Mouse (Mus musculus) adrenal gland, adult (tissue): Measurements from ENCODE around the gene Haus4.

Source experiments
- DNase-seq, 2 experiments: peaks; one replicate each; pipeline ENCODE4 v3.0.0; 2022 to 2023; ENCODE audit warnings: low spot score in 1 of 2; ENCODE audit not compliant: inconsistent age in 2 of 2

The Haus4 gene

GRCm38 (mm10) chr14:54553975-54554769, at the start of gene Haus4:
Gene Haus4 (minus strand): TSS chr14:54554616.
- DNase-seq: peak; percentile 91 to 97

GRCm38 (mm10) chr14:54603686-54604085, 49.3 kb upstream of the Haus4 start:
- no peak for DNase-seq

- DNase-seq: peak; percentile 96 to 98
Observed at GRCm38 (mm10) chr14:54603038-54603654, 48.7 kb upstream of the Haus4 start.

- no peak for DNase-seq
Observed at GRCm38 (mm10) chr14:54602613-54603012, 48.2 kb upstream of the Haus4 start.

GRCm38 (mm10) chr14:54601601-54602000, 47.2 kb upstream of the Haus4 start:
- DNase-seq: no peak

GRCm38 (mm10) chr14:54597084-54597483, 42.7 kb upstream of the Haus4 start:
- DNase-seq: no peak

GRCm38 (mm10) chr14:54594631-54595414, 40.4 kb upstream of the Haus4 start:
- DNase-seq: no peak

GRCm38 (mm10) chr14:54594055-54594454, 39.6 kb upstream of the Haus4 start:
- DNase-seq: no peak

- DNase-seq: peak; percentile 63 to 82
Observed at GRCm38 (mm10) chr14:54592319-54592934, 38.0 kb upstream of the Haus4 start.

GRCm38 (mm10) chr14:54591056-54591455, 36.6 kb upstream of the Haus4 start:
- DNase-seq: no peak

GRCm38 (mm10) chr14:54583681-54584338, 29.4 kb upstream of the Haus4 start:
- DNase-seq: peak; percentile 64 to 88

GRCm38 (mm10) chr14:54582536-54582935, 28.1 kb upstream of the Haus4 start:
- no peak for DNase-seq

GRCm38 (mm10) chr14:54579638-54580037, 25.2 kb upstream of the Haus4 start:
- no peak for DNase-seq

- peak in 1 of 2 experiments; percentile 57 for DNase-seq
Observed at GRCm38 (mm10) chr14:54578063-54578462, 23.6 kb upstream of the Haus4 start.

- peak; percentile 93 to 97 for DNase-seq
Observed at GRCm38 (mm10) chr14:54577089-54577982, 22.9 kb upstream of the Haus4 start, which contains the start of gene Ajuba. Gene Ajuba (minus strand): TSS chr14:54577558.

- peak; percentile 53 to 83 for DNase-seq
Observed at GRCm38 (mm10) chr14:54576241-54577088, 22.0 kb upstream of the Haus4 start.

GRCm38 (mm10) chr14:54575631-54576030, 21.2 kb upstream of the Haus4 start:
- DNase-seq: peak; percentile 83 to 87

GRCm38 (mm10) chr14:54575031-54575430, 20.6 kb upstream of the Haus4 start:
- DNase-seq: peak in 1 of 2 experiments; percentile 35

GRCm38 (mm10) chr14:54574253-54574652, 19.8 kb upstream of the Haus4 start:
- DNase-seq: peak in 1 of 2 experiments; percentile 64
